Mouse (Mus musculus): ENCODE measurements around the gene Fkbp14. TPM values are rescaled to one million over a fixed set of nuclear protein-coding genes. Genes with fewer than 3 reads are reported as not detected.

The Fkbp14 gene
- total and polyA plus RNA-seq, 3 experiments, result 5.4 to 10.7 (median 7.6) TPM

DNA sequence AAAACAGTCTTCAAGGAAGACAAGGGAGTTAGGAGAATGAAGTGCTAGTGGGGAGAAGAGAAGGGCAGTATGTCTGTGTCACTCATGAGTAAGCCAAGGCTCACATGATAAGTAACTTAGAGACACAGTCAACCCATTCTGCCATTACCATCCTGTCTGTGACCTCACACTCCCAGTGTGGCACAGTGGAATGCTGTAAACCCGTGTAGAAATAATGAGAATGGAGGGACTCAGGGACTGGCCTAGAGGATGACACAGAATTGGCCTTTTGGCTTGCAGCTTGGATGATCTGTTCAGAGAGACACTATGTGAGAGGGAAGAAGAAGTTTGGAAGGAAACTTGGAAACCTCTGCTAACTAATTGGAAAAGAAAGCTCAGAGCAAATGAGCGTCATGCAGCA, 5.8 kb upstream of the Fkbp14 start:
- no peak for DNase-seq
- no peaks in the 10 kb centered on the region; the same call in 1 of the 2 replicates for H3K36me3 ChIP-seq (ENCODE audit: control insufficient read depth, insufficient read depth, low read length)
- no peaks in the 10 kb centered on the region for H3K27me3 ChIP-seq (ENCODE audit: control insufficient read depth, insufficient read depth, low read length)
- TF ChIP-seq CTCF (IDR thresholded peaks at IDR 0.05) (no peak), POLR2A (IDR thresholded peaks at IDR 0.05; ENCODE audit: insufficient read depth, low read depth, low read length) (no peak), EP300 (IDR thresholded peaks at IDR 0.05; ENCODE audit: insufficient read depth, low read depth, low read length) (no peak)
- no peak overlapping the region for H3K27ac ChIP-seq
- H3K4me1 ChIP-seq (ENCODE audit: control insufficient read depth, insufficient read depth, low read length), result peaks cover 2% of the 10 kb centered on the region
- 0 out of 2 replicates have a peak, but pooled peaks cover 1% of the 10 kb centered on the region for H3K79me2 ChIP-seq (replicated peaks; ENCODE audit: control insufficient read depth, insufficient read depth, low read length)
- 75% methylated on average over 2 of the region's 2 CpGs for WGBS
- no peak overlapping the region for H3K4me3 ChIP-seq
- H3K9ac ChIP-seq (ENCODE audit: low read depth, low read length), result no peak overlapping the region
- intact Hi-C loops (cut with DNase I), result no loop called here

DNA sequence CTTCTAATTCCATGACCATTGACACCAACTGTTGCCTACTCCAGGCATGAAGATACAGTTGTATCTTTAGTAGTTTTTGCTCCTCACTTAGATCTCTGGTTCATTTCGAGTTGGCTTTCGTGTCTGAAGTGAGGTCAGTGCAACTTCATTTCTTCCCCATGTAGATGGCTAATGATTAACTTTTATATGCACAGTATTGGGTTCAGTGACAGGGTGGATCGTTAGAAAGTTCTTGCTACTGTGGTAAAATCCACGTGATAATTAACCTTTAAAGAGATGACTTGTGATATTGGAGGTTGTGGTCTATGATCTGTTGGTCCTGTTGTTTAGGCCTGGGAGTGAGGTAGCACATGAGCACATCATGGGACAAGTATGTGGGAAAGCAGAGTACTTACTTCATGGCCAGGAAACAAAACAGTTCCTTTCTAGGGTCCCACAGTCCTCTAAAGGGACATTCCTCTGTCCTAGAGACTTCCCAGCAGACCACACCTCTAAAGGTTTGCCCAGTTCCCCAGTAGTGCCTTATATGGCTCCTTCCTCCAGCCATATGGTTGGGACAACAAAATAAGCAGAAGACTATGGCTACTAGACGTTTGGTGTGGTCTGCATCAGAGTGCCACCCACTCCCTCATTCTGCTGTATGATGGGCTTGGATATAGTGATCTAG, 3.7 kb upstream of the Fkbp14 start:
- TF ChIP-seq POLR2A (IDR thresholded peaks at IDR 0.05; ENCODE audit: insufficient read depth, low read depth, low read length) (no peak), CTCF (IDR thresholded peaks at IDR 0.05) (no peak), EP300 (IDR thresholded peaks at IDR 0.05; ENCODE audit: insufficient read depth, low read depth, low read length) (no peak)

DNA sequence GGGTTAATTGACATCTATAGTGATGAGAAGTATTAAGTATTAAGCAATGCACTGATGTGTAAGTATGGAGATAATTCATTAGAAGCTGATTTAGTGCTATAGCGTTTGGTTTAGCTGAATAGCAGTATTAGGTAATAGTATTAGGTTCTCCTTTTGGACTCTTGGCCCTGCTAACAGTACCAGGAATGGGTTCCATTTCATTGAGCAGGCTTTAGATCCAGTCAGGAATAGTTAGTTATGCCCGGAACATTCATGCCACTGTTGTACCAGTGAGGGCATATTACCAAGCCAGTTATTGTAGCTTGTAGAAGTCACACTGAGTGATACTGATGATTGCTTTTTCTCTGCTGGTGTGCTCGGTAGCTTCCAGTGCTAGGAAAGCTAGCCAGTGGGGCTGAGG, 603 bp upstream of the Fkbp14 start:
- 89% methylated on average over 3 of the region's 3 CpGs for WGBS
- no peak overlapping the region for H3K4me3 ChIP-seq
- H3K27me3 ChIP-seq (ENCODE audit: control insufficient read depth, insufficient read depth, low read length), result no peaks in the 10 kb centered on the region
- H3K27ac ChIP-seq, result no peak overlapping the region
- no peaks in the 10 kb centered on the region for H3K36me3 ChIP-seq (ENCODE audit: control insufficient read depth, insufficient read depth, low read length)
- H3K4me1 ChIP-seq (ENCODE audit: control insufficient read depth, insufficient read depth, low read length), result no peaks in the 10 kb centered on the region; the same call in none of the 2 replicates
- no peak for TF ChIP-seq POLR2A (IDR thresholded peaks at IDR 0.05; ENCODE audit: insufficient read depth, low read depth, low read length)
- no peak for TF ChIP-seq EP300 (IDR thresholded peaks at IDR 0.05; ENCODE audit: insufficient read depth, low read depth, low read length)
- TF ChIP-seq CTCF (IDR thresholded peaks at IDR 0.05), result no peak
- DNase-seq, result no peak
- H3K79me2 ChIP-seq (replicated peaks; ENCODE audit: control insufficient read depth, insufficient read depth, low read length), result 0 out of 2 replicates have a peak, but pooled peaks cover 1% of the 10 kb centered on the region
- no peak overlapping the region for H3K9ac ChIP-seq (ENCODE audit: low read depth, low read length)
- intact Hi-C loops (cut with DNase I), result loop anchor here (10.0 kb wide), 1 partner anchor 203 kb away; no protein-coding TSS in a partner anchor

More for the DNA sequence above, 3.7 kb upstream of the Fkbp14 start:
- Histone ChIP-seq H3K36me3 (ENCODE audit: control insufficient read depth, insufficient read depth, low read length) (no peaks in the 10 kb centered on the region; the same call in 1 of the 2 replicates), H3K79me2 (replicated peaks; ENCODE audit: control insufficient read depth, insufficient read depth, low read length) (0 out of 2 replicates have a peak, but pooled peaks cover 1% of the 10 kb centered on the region), H3K4me1 (ENCODE audit: control insufficient read depth, insufficient read depth, low read length) (no peaks in the 10 kb centered on the region; the same call in none of the 2 replicates), H3K4me3 (no peak overlapping the region), H3K27ac (no peak overlapping the region), H3K27me3 (ENCODE audit: control insufficient read depth, insufficient read depth, low read length) (no peaks in the 10 kb centered on the region), H3K9ac (ENCODE audit: low read depth, low read length) (no peak overlapping the region)
- WGBS, result 78% methylated on average over 5 of the region's 5 CpGs
- intact Hi-C loops (cut with DNase I), result no loop called here
- no peak for DNase-seq

DNA sequence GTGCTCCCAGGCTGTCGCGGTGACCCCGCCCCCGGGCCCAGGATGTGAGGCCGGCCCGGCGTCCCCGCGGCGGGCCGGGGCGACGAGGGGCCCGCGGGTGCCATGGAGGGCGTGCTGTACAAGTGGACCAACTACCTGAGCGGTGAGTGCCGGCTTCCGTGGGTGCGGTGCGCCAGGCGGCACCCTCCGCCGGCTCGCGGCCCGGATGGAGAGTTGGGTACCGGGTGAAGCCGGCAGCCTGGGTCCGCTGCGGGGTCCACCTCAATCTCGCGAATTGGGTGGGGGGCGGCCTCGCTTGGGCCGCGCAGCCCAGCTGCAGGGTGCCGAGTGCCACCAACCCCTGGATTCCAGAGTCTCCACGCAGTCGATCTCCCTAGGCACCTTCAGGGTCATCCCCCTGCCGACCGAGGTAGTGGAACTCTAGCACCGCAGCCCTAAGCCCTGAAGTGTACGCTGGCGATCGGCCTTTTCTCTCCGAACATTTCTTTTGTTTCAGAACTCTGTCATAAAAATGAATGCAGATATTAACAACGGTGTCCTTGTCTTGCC, 1.7 kb downstream of the Fkbp14 start:
- Histone ChIP-seq H3K27ac (peak overlapping the region; percentile 81), H3K27me3 (ENCODE audit: control insufficient read depth, insufficient read depth, low read length) (no peaks in the 10 kb centered on the region), H3K4me1 (ENCODE audit: control insufficient read depth, insufficient read depth, low read length) (peaks cover 2% of the 10 kb centered on the region), H3K36me3 (ENCODE audit: control insufficient read depth, insufficient read depth, low read length) (no peaks in the 10 kb centered on the region), H3K4me3 (peak overlapping the region; percentile 91), H3K79me2 (replicated peaks; ENCODE audit: control insufficient read depth, insufficient read depth, low read length) (no peaks in the 10 kb centered on the region), H3K9ac (ENCODE audit: low read depth, low read length) (peak overlapping the region; percentile 92)
- under 1% methylated on average over 48 of the region's 48 CpGs for WGBS
- no peak for DNase-seq
- intact Hi-C loops (cut with DNase I), result loop anchor here (10.0 kb wide), 1 partner anchor 201 kb away; no protein-coding TSS in a partner anchor
- no peak for TF ChIP-seq POLR2A (IDR thresholded peaks at IDR 0.05; ENCODE audit: insufficient read depth, low read depth, low read length)
- TF ChIP-seq CTCF (IDR thresholded peaks at IDR 0.05), result no peak
- no peak for TF ChIP-seq EP300 (IDR thresholded peaks at IDR 0.05; ENCODE audit: insufficient read depth, low read depth, low read length)

DNA sequence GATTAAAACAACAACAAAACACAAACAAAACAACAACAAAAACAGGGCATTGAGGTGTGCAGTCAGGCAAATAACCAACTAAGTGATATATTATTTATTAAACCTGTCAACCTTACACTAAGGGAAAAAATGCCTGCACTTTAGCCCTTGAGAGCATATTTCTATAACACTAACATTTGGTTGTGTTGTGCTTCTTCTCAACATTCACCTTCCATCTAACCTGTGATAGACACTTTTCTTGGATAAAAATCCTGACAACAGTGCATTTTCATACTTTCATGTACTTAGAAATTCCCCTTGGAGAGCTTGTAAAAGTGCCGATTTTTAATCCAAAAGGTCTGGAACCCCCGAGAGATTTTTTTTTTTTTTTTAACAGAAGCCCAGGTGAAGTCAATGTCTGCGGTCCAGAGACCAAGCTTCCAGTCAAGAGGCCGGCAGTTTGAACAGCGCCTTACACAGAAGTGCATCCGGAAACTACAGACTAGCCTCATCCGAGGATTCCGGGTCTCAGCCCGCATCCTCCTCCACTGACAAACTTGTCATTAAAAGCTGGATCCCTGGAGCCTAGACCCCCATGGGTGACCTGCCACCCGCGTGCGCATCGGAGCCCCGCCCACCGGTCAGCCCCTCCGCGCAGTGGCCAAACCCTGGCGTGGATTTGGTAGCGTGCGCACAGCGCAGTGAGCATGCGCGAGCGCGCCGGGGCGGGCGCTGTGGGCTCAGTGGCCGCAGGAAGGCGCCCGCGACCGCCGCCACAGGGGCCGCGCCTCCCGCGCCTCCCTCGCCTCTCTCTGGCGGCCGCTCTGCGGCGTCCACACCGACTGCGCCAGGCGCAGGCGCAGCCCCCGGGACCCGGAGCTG, 2.4 kb downstream of the Fkbp14 start, which contains the start of gene Plekha8:
TSS of gene Plekha8 (plus strand) at position 643 of the 861 bp plus-strand sequence.
- WGBS, result under 1% methylated on average over 47 of the region's 49 CpGs
- Histone ChIP-seq H3K27me3 (ENCODE audit: control insufficient read depth, insufficient read depth, low read length) (no peaks in the 10 kb centered on the region), H3K36me3 (ENCODE audit: control insufficient read depth, insufficient read depth, low read length) (no peaks in the 10 kb centered on the region), H3K79me2 (replicated peaks; ENCODE audit: control insufficient read depth, insufficient read depth, low read length) (no peaks in the 10 kb centered on the region), H3K4me3 (peak within 1 kb of the TSS; percentile 91), H3K4me1 (ENCODE audit: control insufficient read depth, insufficient read depth, low read length) (peaks cover 2% of the 10 kb centered on the region), H3K27ac (peak within 1 kb of the TSS; percentile 81), H3K9ac (ENCODE audit: low read depth, low read length) (peak within 1 kb of the TSS; percentile 92)
- DNase-seq, result peak; percentile 96 to 97
- TF ChIP-seq CTCF (IDR thresholded peaks at IDR 0.05), result peak; percentile 61
- 0 out of 2 replicates have a peak, but pooled peaks have one; percentile 21 for TF ChIP-seq EP300 (IDR thresholded peaks at IDR 0.05; ENCODE audit: insufficient read depth, low read depth, low read length)
- peak; percentile 46 for TF ChIP-seq POLR2A (IDR thresholded peaks at IDR 0.05; ENCODE audit: insufficient read depth, low read depth, low read length)
- intact Hi-C loops (cut with DNase I), result loop anchor here (5.0 to 10.0 kb wide), 2 partner anchors 200 to 223 kb away; partner anchors contain the start of gene Znrf2
